Mouse (Mus musculus): ENCODE measurements around the gene Scin.
A peak's percentile ranks its signal among the peaks of the same experiment; 100 is the strongest.

Scin gene

DNA sequence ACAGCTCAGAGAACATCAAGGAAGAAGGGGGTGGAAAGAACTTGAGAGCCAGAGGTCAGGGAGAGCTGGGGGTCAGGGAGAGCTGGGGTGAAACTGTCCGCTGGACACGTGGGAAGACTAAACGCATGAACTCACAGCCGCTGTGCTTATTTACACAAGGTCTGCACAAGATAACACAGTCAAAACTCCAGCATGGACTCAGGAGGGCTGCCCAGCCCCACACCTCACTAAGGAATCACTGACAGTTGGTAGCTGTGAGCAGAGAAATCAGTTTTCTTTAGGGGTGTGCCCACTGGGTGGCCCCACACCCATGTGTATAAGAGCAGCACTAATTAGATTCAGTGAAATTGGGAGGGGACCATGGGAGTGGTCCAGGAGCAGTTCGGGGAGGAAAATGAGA is 27.2 kb downstream of the Scin start:
- DNase-seq = no peak

DNA sequence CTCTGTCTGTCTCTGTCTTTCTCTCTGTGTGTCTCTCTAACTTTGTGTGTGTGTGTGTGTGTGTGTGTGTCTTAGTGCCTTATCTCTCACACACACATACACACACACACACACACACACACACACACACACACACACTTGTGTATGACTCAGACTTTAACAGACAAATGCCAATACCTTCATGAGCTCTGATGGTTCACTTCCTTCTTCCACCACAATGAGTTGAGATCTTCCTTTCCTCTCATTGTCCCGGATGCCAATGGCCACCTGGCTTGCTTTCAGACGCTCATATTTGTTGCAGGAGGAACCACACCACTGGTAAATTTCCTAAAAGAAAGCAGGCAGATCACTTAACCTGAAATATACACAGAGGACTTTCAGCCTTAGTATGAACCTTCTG is 29.3 kb downstream of the Scin start:
- DNase-seq = no peak

DNA sequence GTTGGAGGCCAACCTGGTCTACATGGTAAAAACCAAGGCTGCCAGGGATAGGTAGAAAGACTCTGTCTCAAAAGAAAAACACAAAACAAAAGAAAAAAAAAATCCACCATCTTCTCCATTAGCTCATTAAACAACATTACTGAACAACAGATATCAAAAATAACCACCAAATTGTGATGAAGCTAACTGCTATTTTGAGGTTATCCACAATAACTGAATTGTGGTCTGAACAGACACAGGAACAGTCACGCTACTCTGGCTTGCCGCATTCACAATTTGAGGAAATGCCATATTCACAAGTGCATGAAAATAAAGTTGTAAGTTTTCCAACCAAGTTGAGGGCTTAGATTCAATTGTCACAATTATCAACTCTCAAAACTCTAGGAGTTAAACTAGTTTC is 31.7 kb downstream of the Scin start:
- no peak for DNase-seq

DNA sequence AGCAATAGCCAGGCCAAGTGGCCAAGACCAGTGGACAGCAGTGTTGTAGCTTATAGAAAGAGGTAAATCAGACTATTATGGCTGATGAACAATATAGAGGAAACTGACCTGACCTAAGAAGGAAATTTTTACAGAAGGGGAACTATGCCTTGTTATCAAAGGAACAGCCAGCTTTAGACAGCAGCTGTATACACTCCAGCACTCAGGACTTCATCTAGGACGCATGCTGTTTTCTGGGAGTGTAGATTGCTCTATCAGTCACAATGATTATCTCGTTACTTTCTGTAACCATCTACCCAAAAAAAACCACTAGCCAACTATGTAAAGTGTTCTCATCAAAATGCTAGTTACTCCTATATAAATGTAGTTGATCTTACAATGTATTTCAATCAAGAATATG is 34.6 kb downstream of the Scin start:
- DNase-seq = no peak

DNA sequence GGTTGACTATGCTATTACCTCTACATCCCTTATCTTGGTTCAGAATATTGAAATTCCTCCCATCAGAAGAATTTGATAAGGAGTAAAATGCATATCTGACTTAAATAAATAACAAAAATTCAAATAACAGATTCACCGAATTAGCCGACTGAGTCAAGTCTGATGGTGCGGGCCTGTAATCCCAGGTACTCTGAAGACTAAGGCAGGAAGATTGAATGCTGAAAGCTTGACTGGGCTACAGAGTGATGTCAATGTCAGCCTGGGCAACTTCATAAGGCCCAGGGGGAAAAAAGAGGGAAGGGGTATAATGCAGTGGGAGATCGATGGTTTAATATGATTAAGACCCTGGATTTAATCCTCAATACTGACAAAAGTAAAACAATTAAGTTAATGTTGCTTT is 36.6 kb downstream of the Scin start:
- DNase-seq = no peak

DNA sequence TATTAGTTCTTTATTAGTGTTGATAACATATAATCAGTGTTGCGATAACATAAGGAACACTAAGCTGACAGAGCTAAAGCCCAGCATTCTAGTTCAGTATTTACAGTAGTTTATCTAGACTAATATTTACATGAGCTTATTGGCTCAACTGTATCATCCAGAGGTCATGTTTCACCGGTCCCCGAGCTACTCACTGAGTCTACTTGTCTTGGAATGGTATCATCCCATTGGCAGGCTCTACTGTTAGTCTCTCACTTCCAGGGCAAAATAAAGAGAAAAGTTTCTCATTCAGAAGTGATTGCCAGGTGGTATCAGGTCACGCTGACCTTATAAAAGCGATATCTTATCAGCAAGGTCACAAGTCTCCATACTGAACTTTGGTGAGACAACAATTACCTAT is 37.0 kb downstream of the Scin start:
- DNase-seq = no peak

DNA sequence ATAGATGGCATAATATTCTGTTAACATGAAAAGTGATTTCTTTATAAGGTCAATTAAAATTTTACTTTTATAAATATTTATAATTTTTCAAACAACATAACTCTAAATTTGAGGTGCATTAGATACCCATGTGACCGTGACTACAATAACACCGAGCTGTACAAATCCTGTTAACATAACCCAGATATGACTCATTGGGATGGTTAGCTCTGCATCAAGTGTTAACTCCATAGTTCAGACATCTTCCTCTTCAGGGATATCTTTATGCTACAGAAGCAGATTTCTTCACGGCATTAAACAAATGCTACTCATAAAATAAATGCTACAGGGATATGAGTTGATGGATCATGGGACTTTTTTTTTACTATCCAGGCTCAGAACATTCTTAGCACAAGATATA is 37.6 kb downstream of the Scin start:
- DNase-seq = no peak

DNA sequence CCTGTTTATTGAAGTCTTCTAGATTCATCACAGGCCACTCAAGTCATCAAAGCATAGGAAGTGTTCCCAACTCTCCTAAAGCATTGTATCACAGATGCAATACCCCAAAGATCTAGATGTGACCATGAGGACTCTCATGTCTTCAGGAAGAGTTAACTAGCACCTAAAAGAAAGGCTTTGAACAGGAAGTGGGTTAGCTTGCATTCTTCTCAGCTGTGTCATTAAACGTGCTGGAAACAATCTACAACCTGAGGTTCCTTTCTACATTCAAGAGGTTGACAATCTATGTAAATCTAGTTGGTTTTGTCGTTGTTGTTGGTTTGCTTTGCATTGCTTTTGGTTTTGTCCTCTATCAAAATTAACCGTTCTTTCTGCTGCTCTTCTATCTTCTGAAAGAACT is 44.0 kb downstream of the Scin start:
- no peak for DNase-seq

DNA sequence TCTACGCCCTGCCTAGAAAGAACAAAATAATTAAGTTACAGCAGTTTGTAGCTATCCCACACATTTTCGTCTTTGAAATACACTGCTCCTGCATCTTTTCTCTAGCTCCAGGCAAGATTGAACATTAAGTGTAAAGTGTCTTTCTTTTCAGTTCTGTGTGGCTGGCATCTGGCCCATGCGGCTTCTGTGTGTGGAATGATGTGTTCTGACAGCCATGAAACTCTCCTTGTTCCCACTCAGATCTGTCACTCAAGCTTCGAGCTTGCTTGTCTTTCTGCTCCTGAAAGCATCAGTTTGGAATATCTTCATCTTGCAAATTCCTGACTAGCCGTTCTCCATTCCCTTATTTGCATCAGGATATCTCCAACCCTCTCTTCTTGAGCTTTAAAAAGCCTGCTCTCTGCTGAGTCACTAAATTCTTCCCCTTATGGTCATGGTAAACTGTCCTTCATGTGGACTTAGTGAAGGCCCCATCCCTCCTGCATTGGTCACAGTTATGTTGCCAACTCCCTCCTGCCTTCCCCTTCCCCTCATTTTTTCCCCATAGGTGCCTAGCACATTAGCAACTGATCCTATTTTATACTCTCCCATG is 48.2 kb downstream of the Scin start:
- no peak for DNase-seq

DNA sequence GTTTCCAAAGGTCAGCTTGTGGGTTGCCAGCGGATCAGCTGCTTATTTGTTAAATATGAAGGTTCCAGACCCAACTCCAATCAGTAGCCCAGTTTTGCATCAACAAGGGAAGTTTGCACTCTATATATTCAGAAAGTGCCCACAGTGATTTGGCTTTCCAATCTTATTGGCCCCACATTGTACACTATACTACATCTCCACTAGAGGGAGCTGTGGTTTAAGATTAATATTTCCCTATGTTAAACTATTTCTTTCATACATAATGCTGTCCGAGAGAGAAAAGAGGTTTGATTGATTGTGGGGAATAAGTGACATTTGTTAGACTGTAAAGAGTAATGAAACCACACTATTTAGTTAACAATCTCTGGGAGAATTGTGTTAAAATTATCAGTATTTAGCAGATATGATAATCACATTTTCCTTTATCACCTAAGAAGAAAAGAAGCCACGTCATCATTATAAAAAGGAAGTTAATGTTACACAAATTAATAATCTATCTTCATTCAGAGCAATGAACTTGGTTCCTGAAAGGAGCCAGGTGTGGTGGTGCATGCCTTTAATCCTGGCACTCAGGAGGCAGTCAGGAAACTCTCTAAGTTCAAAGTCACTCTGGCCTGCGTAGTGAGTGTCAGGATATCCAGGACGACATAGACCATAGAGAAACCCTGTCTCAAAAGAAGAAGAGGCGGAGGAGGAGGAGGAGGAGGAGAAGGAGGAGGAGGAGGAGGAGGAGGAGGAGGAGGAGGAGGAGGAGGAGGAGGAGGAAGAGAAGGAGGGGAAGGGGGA is 51.4 kb downstream of the Scin start:
- no peak for DNase-seq

DNA sequence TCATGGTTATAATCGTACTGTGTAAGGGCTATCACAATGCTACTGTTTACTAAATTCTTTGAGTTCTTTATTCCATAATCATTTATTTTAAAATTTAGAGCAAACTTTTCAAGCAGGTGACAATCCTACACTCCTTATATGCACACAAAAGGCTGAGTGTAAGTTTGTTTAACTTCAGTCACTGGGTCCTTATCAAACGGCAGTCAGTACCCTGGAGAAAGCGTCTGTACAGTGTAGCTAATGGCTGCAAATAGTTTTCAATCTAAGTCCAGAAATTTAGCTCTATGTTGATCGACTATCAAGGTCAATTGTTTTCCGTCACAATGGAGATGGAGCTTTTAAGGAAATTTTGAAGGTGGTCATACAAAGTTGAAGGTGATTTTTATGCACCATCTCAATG is 52.0 kb downstream of the Scin start:
- DNase-seq = no peak

DNA sequence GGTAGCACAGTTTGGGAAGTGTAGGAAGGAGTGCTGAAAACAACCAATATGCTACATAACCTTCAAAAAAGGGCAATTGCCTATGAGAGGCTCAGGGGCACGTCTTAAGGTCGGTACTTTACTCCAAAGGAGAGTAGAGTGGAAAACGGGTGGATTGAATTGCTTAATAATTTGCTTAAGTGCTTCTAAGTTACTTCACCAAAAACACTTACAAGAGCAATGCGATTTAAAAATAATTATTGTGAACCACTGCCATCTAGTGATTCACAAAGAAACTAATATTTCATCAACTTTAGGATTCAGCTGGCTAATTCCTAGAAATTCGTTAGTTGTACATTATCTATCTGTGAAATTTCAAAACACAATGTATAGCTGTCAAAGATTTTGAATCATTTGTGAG is 60.4 kb downstream of the Scin start:
- no peak for DNase-seq

DNA sequence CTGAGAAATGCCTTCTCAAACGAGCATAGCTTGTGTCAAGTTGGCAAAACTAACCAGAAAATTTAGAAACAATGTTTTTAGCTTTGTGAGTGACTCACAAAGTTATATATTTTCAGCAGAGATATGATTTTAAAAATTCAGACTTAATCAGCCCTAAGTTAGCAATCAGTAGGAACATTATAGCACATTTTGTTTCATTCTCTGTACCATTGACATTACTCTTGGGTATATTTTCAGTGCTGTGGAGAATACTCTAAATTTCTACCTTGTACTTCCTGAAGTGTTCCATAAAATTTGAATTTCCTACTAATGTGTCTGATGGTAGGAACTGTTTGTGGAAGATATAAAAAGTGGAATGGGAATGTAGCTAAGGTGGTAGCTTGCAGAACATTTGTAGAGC is 87.0 kb downstream of the Scin start:
- DNase-seq = no peak

DNA sequence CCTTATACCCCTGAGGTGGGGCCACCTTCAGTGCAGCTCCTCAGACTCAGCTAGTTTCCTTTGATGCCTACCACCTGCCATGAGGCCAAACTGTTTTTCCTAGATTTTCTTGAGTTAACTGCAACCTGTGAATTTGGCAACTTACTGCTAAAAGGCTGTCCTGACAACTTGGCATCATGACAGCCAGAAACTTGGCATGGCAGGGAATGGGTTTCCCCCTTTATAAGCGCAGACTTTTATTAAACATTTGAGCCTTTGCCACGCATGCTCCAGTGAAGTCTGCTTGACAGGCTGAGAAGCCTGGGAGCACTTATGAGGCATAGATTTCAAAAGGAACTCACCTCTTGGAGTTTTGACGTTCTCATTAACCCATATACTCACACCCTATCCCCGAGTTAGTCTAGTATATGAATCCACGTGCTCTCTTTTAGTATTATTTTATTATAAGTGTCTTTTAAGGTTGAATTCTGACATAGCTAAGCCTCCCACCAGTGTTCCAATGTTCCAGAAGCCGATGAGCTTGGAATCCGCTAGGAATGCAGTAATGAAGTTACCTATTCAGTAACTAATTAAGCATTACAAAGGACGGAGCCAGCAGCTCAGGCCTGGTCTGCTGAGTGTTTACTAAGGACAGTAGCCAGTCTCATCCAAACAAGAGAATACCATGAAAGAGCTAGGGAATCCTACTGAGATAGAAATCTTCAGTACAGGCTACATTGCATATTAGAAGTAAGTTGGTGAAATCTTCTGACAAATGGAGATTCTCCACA is 90.0 kb downstream of the Scin start:
- DNase-seq = no peak

DNA sequence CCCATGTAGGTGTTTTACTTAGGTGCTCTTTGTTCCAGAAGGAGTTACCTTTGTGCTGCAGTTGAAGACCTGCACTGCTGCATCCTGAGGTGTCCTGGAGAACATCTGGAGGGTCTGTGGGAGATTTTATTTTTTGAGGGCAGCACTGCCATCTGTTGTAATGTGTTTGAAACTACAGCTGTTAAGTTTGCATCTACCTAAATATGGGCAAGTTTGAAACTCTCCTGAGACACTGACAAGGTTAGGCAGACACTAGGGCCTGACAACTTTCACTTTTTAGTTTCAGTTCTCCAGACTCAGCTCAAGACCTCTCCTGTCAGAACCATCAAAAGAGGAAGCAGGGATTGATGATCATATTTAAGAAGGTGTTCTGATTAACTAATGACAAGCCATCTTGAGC is 94.0 kb downstream of the Scin start:
- no peak for DNase-seq

DNA sequence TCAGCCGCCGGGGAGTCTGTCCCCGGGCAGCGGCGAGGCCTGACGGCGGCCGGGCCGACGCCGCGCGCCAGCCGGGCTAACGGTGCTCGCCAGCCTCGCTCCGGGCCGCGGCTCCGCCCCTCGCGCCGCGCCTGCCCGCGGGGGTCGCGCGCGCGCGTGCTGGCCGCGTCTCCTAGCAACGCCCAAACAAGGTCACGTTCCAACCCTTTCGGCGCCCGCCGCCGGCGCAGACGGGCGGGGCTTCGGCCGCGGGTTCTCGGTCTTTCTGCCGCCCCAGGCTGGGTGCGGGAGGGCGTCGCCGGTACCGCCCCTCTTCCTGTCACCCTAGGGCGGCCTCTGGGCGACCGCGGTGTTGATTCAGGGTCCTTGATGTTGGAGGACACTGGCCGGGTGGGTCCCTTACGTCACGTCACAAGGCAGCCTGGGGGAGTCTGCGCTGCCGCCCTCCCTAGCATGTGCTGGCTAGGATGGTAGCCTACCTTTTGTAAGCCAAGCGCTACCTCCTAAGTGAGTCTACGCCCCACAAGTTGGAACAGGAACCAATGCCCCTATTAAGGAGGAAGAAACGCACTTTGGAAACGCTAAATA is 96.1 kb downstream of the Scin start, which contains the start of gene Arl4a:
TSS of gene Arl4a (minus strand) at position 150 of the 588 bp plus-strand sequence.
- DNase-seq = peak; percentile 80

DNA sequence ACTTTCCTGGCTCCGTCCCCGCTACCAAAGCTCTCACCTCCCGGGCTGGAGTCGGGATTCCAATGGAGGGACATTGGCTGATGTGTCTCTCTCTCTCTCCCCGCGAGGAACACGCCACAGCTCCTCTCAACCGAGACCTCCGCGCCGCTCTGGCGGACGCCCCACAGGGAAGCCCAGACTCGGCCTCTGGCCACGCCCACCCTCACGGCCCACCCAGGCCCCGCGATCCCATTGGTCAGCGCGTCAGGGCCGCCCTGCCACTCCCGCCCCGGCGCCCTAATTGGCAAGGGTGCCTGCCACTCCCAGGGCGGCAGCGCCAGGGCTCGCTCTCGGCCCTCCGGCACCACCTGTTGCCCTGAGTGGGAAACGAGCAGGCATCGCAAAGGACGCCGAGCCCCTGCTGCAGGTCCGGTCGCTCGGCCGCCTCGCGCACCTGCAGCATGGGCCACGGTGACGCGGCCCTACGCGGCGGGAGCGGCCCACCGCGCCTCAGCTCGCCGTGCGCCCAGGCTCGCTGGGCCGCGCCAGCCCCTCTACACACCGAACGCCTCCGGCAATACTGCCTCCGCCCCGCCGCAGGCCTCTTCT is 96.7 kb downstream of the Scin start:
- peak; percentile 97 for DNase-seq

DNA sequence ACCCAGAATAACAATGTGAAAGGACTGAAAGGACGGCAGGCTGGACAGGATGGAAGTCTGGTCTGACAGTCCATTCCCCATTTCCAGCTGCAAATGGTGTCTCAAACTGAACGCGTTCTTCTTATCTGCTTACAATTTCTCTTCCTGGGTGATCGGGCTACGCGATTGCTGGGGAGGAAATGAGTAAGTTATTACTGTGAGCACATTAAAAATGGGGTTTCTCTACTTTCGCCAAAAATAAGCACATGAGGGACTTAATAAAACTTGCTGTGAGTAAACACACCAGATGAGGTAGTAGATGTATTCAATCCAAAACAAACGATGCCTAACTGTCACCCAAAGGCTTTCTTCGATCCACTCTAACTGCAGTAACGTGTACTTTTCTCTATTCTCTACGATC is 97.4 kb downstream of the Scin start:
- no peak for DNase-seq

DNA sequence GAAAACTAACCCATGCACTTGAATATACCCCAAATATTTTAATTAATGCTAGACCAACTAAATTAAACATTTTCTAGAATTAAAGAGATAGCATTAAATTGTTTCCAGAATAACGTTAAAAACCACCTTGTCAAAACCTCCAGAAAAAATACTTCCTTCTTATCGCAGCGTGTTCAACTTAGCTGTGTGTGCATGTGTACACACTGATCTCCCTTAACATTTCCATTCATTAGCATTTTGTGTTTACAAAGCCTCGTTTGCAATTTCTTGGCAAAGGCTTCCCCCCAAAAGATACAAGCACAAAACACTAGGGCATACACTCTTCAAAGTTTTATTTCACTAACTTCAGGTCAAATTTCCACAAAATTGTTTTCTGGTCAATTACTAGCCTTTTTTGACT is 98.5 kb downstream of the Scin start:
- DNase-seq = no peak

DNA sequence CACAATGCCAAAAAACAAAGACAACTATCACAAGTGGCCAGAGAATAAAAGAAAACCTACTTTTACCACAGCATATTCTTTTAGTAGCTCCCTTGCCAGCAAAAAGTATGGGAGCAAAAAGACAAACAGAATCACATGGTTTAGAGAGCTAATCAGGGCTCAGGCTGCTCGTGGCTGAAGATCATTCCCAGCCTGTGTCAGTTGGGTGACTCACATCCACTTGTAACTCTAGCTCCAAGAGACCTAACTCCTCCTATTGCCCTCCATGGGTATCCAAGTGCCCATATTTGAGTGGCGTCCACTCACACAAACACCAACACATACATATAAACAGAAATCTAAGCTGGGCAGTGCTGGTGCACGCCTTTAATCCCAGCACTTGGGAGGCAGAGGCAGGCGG is 104.8 kb downstream of the Scin start:
- no peak for DNase-seq

DNA sequence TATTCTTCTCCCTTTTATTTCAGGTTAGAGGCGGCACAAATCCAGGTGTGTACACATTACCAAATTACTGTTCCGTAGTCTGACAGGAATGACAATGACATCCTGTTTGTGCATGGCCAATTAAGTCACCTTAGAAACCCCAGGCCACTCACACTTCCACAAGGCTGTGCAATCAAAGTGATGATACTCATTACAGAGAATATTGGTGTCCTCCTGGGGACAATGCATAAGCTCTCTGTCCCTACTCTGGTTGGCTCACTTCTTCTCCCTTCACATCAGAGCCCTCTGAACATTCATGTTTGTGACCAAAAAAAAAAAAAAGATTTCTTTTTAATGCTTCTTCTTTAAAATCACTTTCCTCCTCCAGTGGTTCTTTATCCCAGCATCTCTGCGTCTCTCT is 106.2 kb downstream of the Scin start:
- DNase-seq = no peak

DNA sequence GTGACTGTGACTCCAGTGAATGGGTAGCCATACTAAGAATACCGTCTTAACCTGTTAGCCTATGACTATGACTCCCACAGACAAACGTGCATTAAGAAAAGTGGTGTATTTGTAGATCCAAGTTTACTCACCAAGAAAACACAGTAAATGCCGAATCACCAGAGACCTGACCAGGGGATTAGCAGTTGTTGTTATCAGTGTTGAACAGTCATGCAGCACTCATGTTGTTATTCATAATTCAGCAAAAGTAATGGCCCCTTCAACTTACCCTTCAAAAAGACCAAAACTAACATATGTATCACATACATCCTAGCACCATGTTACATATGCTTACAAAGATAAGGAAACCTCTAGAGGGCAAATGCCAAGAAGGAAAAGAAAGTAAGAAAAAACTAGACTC is 106.6 kb downstream of the Scin start:
- DNase-seq = no peak

DNA sequence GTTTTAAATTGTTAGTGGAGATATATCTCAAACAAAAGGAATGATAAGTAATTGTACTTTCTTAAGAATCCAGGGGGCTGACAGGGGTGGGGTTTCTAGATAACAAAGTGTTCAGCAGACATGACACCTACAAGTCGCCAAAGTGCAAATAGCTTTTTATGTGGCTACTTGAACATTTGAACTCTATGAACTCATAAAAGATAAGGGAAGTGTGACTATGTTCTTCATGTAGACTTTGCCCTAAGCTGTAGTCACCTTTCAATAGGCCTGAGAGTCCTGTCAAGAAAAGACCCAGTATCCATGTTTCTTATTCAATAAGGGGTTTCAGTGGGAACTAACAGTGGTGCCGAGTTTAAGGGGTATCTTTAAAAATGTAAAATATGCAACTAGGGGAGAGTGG is 110.1 kb downstream of the Scin start:
- no peak for DNase-seq

All from cerebellum, adult 11 months (tissue).